Mouse (Mus musculus) liver, embryonic 14.5 days (tissue): ENCODE measurements at regions not wholly inside any gene's neighbourhood (a gene's known extent, or its start where the extent isn't known, plus 50 kb on each side); places are given as distances from the start of the nearest gene placed in this dataset.
"Not testable (repeated sequence)": the region's sequence is repeated elsewhere in the genome, so short reads cannot be mapped to it uniquely, and the experiment has no call there.

Experiments
- CTCF ChIP-seq: IDR thresholded peaks from 2 replicates; pipeline ENCODE4 v1.5.1; 2016; ENCODE audit warnings: antibody characterized with exemption, low read depth, control low read depth
- EP300 ChIP-seq: IDR thresholded peaks from 2 replicates; pipeline ENCODE4 v1.6.1; 2016; ENCODE audit warnings: antibody characterized with exemption, low read depth

- not testable (repeated sequence) for TF ChIP-seq CTCF, EP300
Observed at GRCm38 (mm10) chr14:52847970-52848369, 352.4 kb upstream of the Olfr1507 start.
